Mouse (Mus musculus) lung, adult 2 months (tissue): ENCODE data around the gene Cfap73.

Source experiments
- CTCF ChIP-seq: fragments of 200-500 bp; IDR thresholded peaks from 2 replicates; pipeline ENCODE4 v1.5.1; 2011; ENCODE audit warnings: mild to moderate bottlenecking, low read length, control low read depth; ENCODE audit not compliant: insufficient read depth
- POLR2A ChIP-seq: fragments of 200-500 bp; IDR thresholded peaks from 2 replicates; pipeline ENCODE4 v1.6.1; 2011; ENCODE audit warnings: low read depth, mild to moderate bottlenecking, control low read depth, low read length, borderline replicate concordance; ENCODE audit errors: extremely low read depth

- peak; percentile 21; the same call in 1 of the 2 replicates for TF ChIP-seq CTCF
- no peak for TF ChIP-seq POLR2A
Measured at GRCm38 (mm10) chr5:120648569-120649373, 14.7 kb upstream of the Cfap73 start, which contains the start of gene Rasal1.
